Mouse (Mus musculus): ENCODE data around the gene Fbxo27. TPM values are rescaled to one million over a fixed set of nuclear protein-coding genes. Genes with fewer than 3 reads are reported as not detected.

Fbxo27 gene
- total and polyA plus RNA-seq, 3 experiments: not detected

- Histone ChIP-seq H3K79me2 (ENCODE audit: control insufficient read depth, insufficient read depth, low read length, poor library complexity) (peaks cover 5% of the 10 kb centered on the region; the same call in 1 of the 2 replicates), H3K27ac (ENCODE audit: control insufficient read depth, low read depth, low read length) (peak overlapping the region; percentile 57), H3K4me1 (ENCODE audit: control insufficient read depth in 1 of 2, insufficient read depth in 2 of 2, low read length in 2 of 2) (peaks cover 0 to 4% of the 10 kb centered on the region in 2 experiments; a peak in 1 of 4 replicates), H3K4me3 (ENCODE audit: control insufficient read depth in 1 of 2, insufficient read depth in 1 of 2, low read depth in 2 of 2, low read length in 2 of 2) (peak overlapping the region; percentile 62 to 86), H3K36me3 (ENCODE audit: control insufficient read depth in 1 of 2, insufficient read depth in 2 of 2, low read length in 2 of 2) (no peaks in the 10 kb centered on the region), H3K9ac (ENCODE audit: control insufficient read depth, low read depth, low read length, poor library complexity, severe bottlenecking) (peak overlapping the region; percentile 86), H3K27me3 (ENCODE audit: control insufficient read depth in 1 of 2, insufficient read depth in 2 of 2, low read length in 2 of 2) (no peaks in the 10 kb centered on the region), H3K9me3 (replicated peaks; ENCODE audit: insufficient read depth, low read length) (no peaks in the 10 kb centered on the region)
- peak; percentile 56 for DNase-seq (ENCODE audit: low read depth, low spot score)
- TF ChIP-seq KAT2A (conservative IDR thresholded peaks at IDR 0.05; ENCODE audit: low read depth, low read length): peak; percentile 22; the same call in 1 of the 2 replicates
- peak in 1 of 3 experiments; percentile 22; a peak in 1 of 6 replicates for TF ChIP-seq CTCF (IDR thresholded peaks at IDR 0.05 in 2 of 3, conservative IDR thresholded peaks at IDR 0.05 in 1 of 3; ENCODE audit: control insufficient read depth in 1 of 3, insufficient read depth in 1 of 3, low read depth in 2 of 3, low read length in 3 of 3, poor library complexity in 1 of 3, severe bottlenecking in 1 of 3)
- no peak for TF ChIP-seq MYC (IDR thresholded peaks at IDR 0.05; ENCODE audit: low read depth, low read length)
- TF ChIP-seq CHD1 (IDR thresholded peaks at IDR 0.05; ENCODE audit: low read depth, low read length): 0 out of 2 replicates have a peak, but pooled peaks have one; percentile 51
These were observed 48.3 kb downstream of the Fbxo27 start for GRCm38 (mm10) chr7:28740949-28741348.

GRCm38 (mm10) chr7:28741368-28741708, 48.7 kb downstream of the Fbxo27 start:
- Histone ChIP-seq H3K4me1 (ENCODE audit: control insufficient read depth in 1 of 2, insufficient read depth in 2 of 2, low read length in 2 of 2) (peaks cover 0 to 4% of the 10 kb centered on the region in 2 experiments; a peak in 1 of 4 replicates), H3K79me2 (ENCODE audit: control insufficient read depth, insufficient read depth, low read length, poor library complexity) (peaks cover 5% of the 10 kb centered on the region; the same call in 1 of the 2 replicates), H3K4me3 (ENCODE audit: control insufficient read depth in 1 of 2, insufficient read depth in 1 of 2, low read depth in 2 of 2, low read length in 2 of 2) (peak overlapping the region; percentile 62 to 86), H3K9me3 (replicated peaks; ENCODE audit: insufficient read depth, low read length) (no peaks in the 10 kb centered on the region), H3K36me3 (ENCODE audit: control insufficient read depth in 1 of 2, insufficient read depth in 2 of 2, low read length in 2 of 2) (no peaks in the 10 kb centered on the region), H3K9ac (ENCODE audit: control insufficient read depth, low read depth, low read length, poor library complexity, severe bottlenecking) (peak overlapping the region; percentile 86), H3K27ac (ENCODE audit: control insufficient read depth, low read depth, low read length) (peak overlapping the region; percentile 57), H3K27me3 (ENCODE audit: control insufficient read depth in 1 of 2, insufficient read depth in 2 of 2, low read length in 2 of 2) (no peaks in the 10 kb centered on the region)
- no peak for DNase-seq (ENCODE audit: low read depth, low spot score)
- no peak for TF ChIP-seq USF1 (IDR thresholded peaks at IDR 0.05; ENCODE audit: low read depth, low read length)
- TF ChIP-seq ELF1 (IDR thresholded peaks at IDR 0.05; ENCODE audit: low read depth, low read length): no peak
- no peak; a peak in 1 of 4 replicates for TF ChIP-seq POLR2A (IDR thresholded peaks at IDR 0.05; ENCODE audit: control insufficient read depth in 1 of 2, insufficient read depth in 1 of 2, low read depth in 1 of 2, low read length in 2 of 2, poor library complexity in 1 of 2)
- TF ChIP-seq KAT2A (conservative IDR thresholded peaks at IDR 0.05; ENCODE audit: low read depth, low read length): no peak
- TF ChIP-seq UBTF (IDR thresholded peaks at IDR 0.05; ENCODE audit: borderline replicate concordance, insufficient read depth, low read depth, low read length): no peak
- TF ChIP-seq MXI1 (IDR thresholded peaks at IDR 0.05; ENCODE audit: low read depth, low read length): no peak; the same call in none of the 2 replicates
- TF ChIP-seq RAD21 (IDR thresholded peaks at IDR 0.05; ENCODE audit: low read depth, low read length): no peak
- TF ChIP-seq SMC3 (IDR thresholded peaks at IDR 0.05; ENCODE audit: low read depth, low read length): no peak
- no peak for TF ChIP-seq MEF2A (IDR thresholded peaks at IDR 0.05; ENCODE audit: extremely low read depth, insufficient replicate concordance, low read depth, low read length, poor library complexity, severe bottlenecking)
- TF ChIP-seq SIN3A (IDR thresholded peaks at IDR 0.05; ENCODE audit: low read length): no peak; the same call in 1 of the 2 replicates
- TF ChIP-seq EP300 (IDR thresholded peaks at IDR 0.05; ENCODE audit: low read depth in 1 of 2, low read length in 2 of 2): no peak
- TF ChIP-seq BHLHE40 (IDR thresholded peaks at IDR 0.05; ENCODE audit: borderline replicate concordance, low read depth, low read length): no peak
- TF ChIP-seq ZNF384 (IDR thresholded peaks at IDR 0.05; ENCODE audit: low read depth, low read length): no peak
- TF ChIP-seq E2F4 (IDR thresholded peaks at IDR 0.05; ENCODE audit: borderline replicate concordance, low read depth, low read length): no peak
- no peak for TF ChIP-seq TAL1 (IDR thresholded peaks at IDR 0.05; ENCODE audit: low read length)

All from MEL (cell line).